7 mouse cellular contexts compared by ENCODE assay signal in the genomic region with DNA sequence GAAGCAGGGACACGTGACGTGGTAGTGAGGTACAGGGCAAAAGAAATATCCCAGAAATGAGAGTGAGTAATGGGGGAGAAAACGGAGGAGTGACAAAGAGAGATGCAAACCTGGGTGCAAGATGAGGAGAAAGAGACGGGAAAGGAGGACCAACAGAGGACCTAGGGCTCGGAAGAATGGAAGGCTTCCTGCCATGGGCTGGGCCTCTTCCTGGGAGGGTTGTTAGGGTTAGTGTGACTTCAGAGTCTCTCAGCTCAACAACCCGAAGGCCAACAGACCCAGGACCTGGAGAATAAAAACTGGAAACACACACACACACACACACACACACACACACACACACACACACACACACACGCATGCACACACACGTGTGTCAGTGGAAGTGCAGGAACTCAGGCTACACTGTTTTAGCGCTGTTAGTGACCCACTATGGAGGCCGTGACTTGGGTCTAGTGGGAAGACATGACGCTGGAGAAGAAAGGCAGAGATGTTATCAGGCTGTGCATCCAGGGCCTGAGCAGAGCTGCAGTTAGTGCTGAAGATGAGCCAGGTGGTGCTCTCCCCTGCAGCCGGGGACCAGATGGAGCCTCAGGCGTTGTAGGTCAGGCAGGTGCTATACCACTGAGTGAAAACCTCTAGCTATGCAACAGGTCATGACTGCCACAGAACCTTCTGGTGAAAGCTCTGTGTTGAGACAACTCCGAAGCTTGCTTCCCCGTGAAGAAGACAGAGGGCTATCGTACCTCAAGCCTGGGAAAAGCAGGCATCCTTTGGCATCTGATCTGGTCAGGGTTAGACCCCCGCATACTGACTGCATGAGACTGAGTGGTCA. TPM values are rescaled to one million over a fixed set of nuclear protein-coding genes. Genes with fewer than 3 reads are reported as not detected.
A peak's percentile ranks its signal among the peaks of the same experiment; 100 is the strongest.
DNase-seq lines count a peak whose midpoint lies in the region; ATAC-seq lines count a peak whose summit lies in the region.

No protein-coding gene starts in this region.

- H3K4me2 ChIP-seq in neural tube, embryonic 11.5 days (ENCODE audit: low read depth): peak overlapping the region; percentile 45
- H3K4me2 ChIP-seq in embryonic facial prominence, embryonic 15.5 days (replicated peaks): peak overlapping the region; percentile 53; the same call in 1 of the 2 replicates

- 27% methylated on average over 17 of the region's 17 CpGs for WGBS in neural tube, embryonic 11.5 days
- 42% methylated on average over 17 of the region's 17 CpGs for WGBS in embryonic facial prominence, embryonic 15.5 days
- WGBS in hindbrain, embryonic 10.5 days: 20% methylated on average over 17 of the region's 17 CpGs

- H3K9ac ChIP-seq in neural tube, embryonic 11.5 days (ENCODE audit: low read length): no peak overlapping the region
- H3K9ac ChIP-seq in embryonic facial prominence, embryonic 15.5 days: no peak overlapping the region

- no peaks in the 10 kb centered on the region for H3K9me3 ChIP-seq in neural tube, embryonic 11.5 days (ENCODE audit: control insufficient read depth, low read length)
- H3K9me3 ChIP-seq in embryonic facial prominence, embryonic 15.5 days (replicated peaks): no peaks in the 10 kb centered on the region
- H3K9me3 ChIP-seq in hindbrain, embryonic 10.5 days: no peaks in the 10 kb centered on the region

- no peak overlapping the region for H3K4me3 ChIP-seq in neural tube, embryonic 11.5 days (ENCODE audit: low read depth, low read length)
- H3K4me3 ChIP-seq in embryonic facial prominence, embryonic 15.5 days (replicated peaks): peak overlapping the region; percentile 33; the same call in 1 of the 2 replicates
- H3K4me3 ChIP-seq in hindbrain, embryonic 10.5 days: peak overlapping the region; percentile 42

- no peaks in the 10 kb centered on the region for H3K36me3 ChIP-seq in neural tube, embryonic 11.5 days (ENCODE audit: control insufficient read depth, insufficient read depth, low read length)
- H3K36me3 ChIP-seq in embryonic facial prominence, embryonic 15.5 days: no peaks in the 10 kb centered on the region
- H3K36me3 ChIP-seq in hindbrain, embryonic 10.5 days: no peaks in the 10 kb centered on the region

- H3K4me1 ChIP-seq in neural tube, embryonic 11.5 days (ENCODE audit: control insufficient read depth, insufficient read depth, low read length): peaks cover 30% of the 10 kb centered on the region
- peaks cover 12% of the 10 kb centered on the region for H3K4me1 ChIP-seq in embryonic facial prominence, embryonic 15.5 days
- H3K4me1 ChIP-seq in hindbrain, embryonic 10.5 days (replicated peaks): peaks cover 93% of the 10 kb centered on the region

- H3K27ac ChIP-seq in neural tube, embryonic 11.5 days (ENCODE audit: low read depth, low read length): peak overlapping the region; percentile 79; the same call in 1 of the 2 replicates
- H3K27ac ChIP-seq in embryonic facial prominence, embryonic 15.5 days (replicated peaks): no peak overlapping the region
- peak overlapping the region; percentile 89 for H3K27ac ChIP-seq in hindbrain, embryonic 10.5 days

- ATAC-seq in neural tube, embryonic 11.5 days (ENCODE audit: insufficient read depth, low FRiP score, low TSS enrichment): no peak
- no peak for ATAC-seq in embryonic facial prominence, embryonic 15.5 days (ENCODE audit: insufficient number of reproducible peaks, low FRiP score, low TSS enrichment, low read depth)
- no peak for ATAC-seq in erythroid progenitor cell, adult 5-6 weeks (replicated peaks; ENCODE audit: low FRiP score, poor library complexity, severe bottlenecking)
- ATAC-seq in granulocyte monocyte progenitor cell, adult 5-6 weeks (replicated peaks; ENCODE audit: poor library complexity, severe bottlenecking): no peak

- H3K27me3 ChIP-seq in neural tube, embryonic 11.5 days (ENCODE audit: control insufficient read depth, insufficient read depth, low read length): no peaks in the 10 kb centered on the region
- peaks cover 23% of the 10 kb centered on the region for H3K27me3 ChIP-seq in embryonic facial prominence, embryonic 15.5 days
- no peaks in the 10 kb centered on the region for H3K27me3 ChIP-seq in hindbrain, embryonic 10.5 days (ENCODE audit: insufficient read depth, poor library complexity, severe bottlenecking)

- no peak for DNase-seq in neural tube, embryonic 11.5 days (ENCODE audit: low spot score)
- DNase-seq in neural tube, embryonic 10.5 days (ENCODE audit: extremely low spot score, low spot score): no peak
- peak; percentile 35 for DNase-seq in hindbrain, embryonic 10.5 days (ENCODE audit: low spot score)
- DNase-seq in lung, postnatal 36 days: peak; percentile 38

RNA-seq across cellular contexts. Expression of a gene that starts 45.1 kb away (rescaled TPM):
- polyA plus RNA-seq in neural tube, embryonic 11.5 days (2014; fragmentation: Nextera tagmentation; extraction: Ambion mirVana): 0.76 and 0.82 TPM in 2 replicates
- 13.3 and 19.4 TPM in 2 replicates for polyA plus RNA-seq in embryonic facial prominence, embryonic 15.5 days (2015; fragmentation: Nextera tagmentation; extraction: Ambion mirVana)
- 0.46 and 0.97 TPM in 2 replicates for polyA plus RNA-seq in hindbrain, embryonic 10.5 days (2016; fragmentation: Nextera tagmentation; extraction: Ambion mirVana)
- 14.3 TPM in 1 of 2 replicates, not detected in the other for total RNA-seq in erythroid progenitor cell, adult 5-6 weeks (2015; ENCODE audit: low replicate concordance)
- total RNA-seq in erythroid progenitor cell, adult 5-6 weeks (2017; ENCODE audit: low replicate concordance): not detected in 2 replicates
- not detected in 2 replicates for total RNA-seq in granulocyte monocyte progenitor cell, adult 5-6 weeks (2014; fragmentation: Nextera tagmentation)
- total RNA-seq in granulocyte monocyte progenitor cell, adult 5-6 weeks (2017): not detected in 2 replicates

Comparison
In these comparisons a context has a peak if more than half of its experiments do, and no peak if none do; other contexts are left out.
1. DNase-seq: peak in hindbrain, embryonic 10.5 days (single experiment) and lung, postnatal 36 days (single experiment); none in neural tube, embryonic 11.5 days (single experiment) and neural tube, embryonic 10.5 days (single experiment).